Mouse (Mus musculus): ENCODE results near the gene Gm13289. TPM values are rescaled to one million over a fixed set of nuclear protein-coding genes. Genes with fewer than 3 reads are reported as not detected.
"Not testable (repeated sequence)": the region's sequence is repeated elsewhere in the genome, so short reads cannot be mapped to it uniquely, and the experiment has no call there.

Gene Gm13289
- polyA plus RNA-seq, 1 experiment from 2014 or later, result not detected

DNA sequence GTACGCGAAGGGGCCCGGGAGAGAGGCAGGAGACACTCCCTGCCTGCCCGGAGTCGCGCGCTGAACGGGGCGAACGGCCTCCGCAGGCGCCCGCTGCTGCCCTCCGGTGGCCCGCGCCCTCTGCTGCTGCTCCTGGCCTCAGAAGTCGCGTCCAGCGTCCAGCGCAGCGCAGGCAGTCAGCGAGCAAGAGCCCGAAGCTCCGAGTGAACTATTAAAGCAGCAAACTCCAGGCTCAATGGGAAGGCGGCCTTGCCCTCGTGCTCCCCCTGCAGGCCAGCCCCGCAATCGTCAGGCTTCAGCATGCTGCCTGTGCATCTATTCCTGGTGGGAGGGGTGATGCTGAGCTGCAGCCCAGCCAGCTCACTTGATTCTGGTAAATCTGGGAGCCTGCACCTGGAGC lies 14.5 kb downstream of the Gm13289 start, which contains the start of gene Gm13278:
Gm13278 (plus strand) TSS at position 301 of the 400 bp plus-strand sequence.
- H3K27ac ChIP-seq; H3K36me3 ChIP-seq; H3K4me1 ChIP-seq; H3K27me3 ChIP-seq; H3K4me2 ChIP-seq; H3K9me3 ChIP-seq (replicated peaks); ATAC-seq (replicated peaks; ENCODE audit: low FRiP score); H3K4me3 ChIP-seq (replicated peaks); H3K9ac ChIP-seq: not testable (repeated sequence)
- no CpG with 5 or more reads among the region's 28 CpGs for WGBS

GRCm38 (mm10) chr4:88793936-88794675 lies 17.4 kb downstream of the Gm13289 start, which contains the start of gene Gm13275:
Gene Gm13275 (plus strand): TSS chr4:88794487.
- not testable (repeated sequence) for H3K4me2 ChIP-seq; H3K4me1 ChIP-seq; H3K36me3 ChIP-seq; ATAC-seq (replicated peaks; ENCODE audit: low FRiP score); H3K27ac ChIP-seq; H3K9me3 ChIP-seq (replicated peaks); H3K4me3 ChIP-seq (replicated peaks); H3K27me3 ChIP-seq; H3K9ac ChIP-seq
- WGBS, result 2% methylated on average over 19 of the region's 52 CpGs

GRCm38 (mm10) chr4:88797097-88797496 lies 20.4 kb downstream of the Gm13289 start, which contains the start of gene Gm13279:
Gene Gm13279 (plus strand): TSS chr4:88797397.
- not testable (repeated sequence) for H3K9ac ChIP-seq; H3K4me2 ChIP-seq; H3K4me3 ChIP-seq (replicated peaks); H3K36me3 ChIP-seq; H3K27me3 ChIP-seq; ATAC-seq (replicated peaks; ENCODE audit: low FRiP score); H3K27ac ChIP-seq; H3K4me1 ChIP-seq; H3K9me3 ChIP-seq (replicated peaks)
- no CpG with 5 or more reads among the region's 28 CpGs for WGBS

DNA sequence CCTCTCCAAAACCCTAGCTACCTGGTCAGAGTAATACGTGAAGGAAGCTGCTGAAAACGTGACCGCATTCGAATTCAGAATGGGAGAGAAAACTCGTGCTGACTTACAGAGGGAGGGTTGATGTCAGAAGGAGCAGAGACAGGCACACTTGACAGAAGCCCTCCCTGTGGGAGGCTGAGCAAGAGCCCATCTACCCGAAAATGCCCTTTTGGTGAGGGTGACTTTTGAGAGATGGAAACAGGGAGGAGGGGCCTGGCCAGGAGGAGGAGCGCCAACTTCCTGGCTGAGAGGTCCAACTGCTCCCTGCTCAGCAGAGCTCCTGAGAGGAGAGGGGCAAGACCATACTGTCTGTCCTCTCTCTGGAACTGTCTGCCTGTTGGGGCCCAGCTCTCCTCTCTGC lies 22.6 kb downstream of the Gm13289 start, which contains the start of gene Gm13285:
Gm13285 (plus strand) TSS at position 301 of the 400 bp plus-strand sequence.
- H3K36me3 ChIP-seq; H3K27ac ChIP-seq; H3K4me1 ChIP-seq; ATAC-seq (replicated peaks; ENCODE audit: low FRiP score); H3K9ac ChIP-seq; H3K9me3 ChIP-seq (replicated peaks); H3K4me3 ChIP-seq (replicated peaks); H3K4me2 ChIP-seq; H3K27me3 ChIP-seq: not testable (repeated sequence)
- WGBS, result 13% methylated on average over 6 of the region's 7 CpGs

DNA sequence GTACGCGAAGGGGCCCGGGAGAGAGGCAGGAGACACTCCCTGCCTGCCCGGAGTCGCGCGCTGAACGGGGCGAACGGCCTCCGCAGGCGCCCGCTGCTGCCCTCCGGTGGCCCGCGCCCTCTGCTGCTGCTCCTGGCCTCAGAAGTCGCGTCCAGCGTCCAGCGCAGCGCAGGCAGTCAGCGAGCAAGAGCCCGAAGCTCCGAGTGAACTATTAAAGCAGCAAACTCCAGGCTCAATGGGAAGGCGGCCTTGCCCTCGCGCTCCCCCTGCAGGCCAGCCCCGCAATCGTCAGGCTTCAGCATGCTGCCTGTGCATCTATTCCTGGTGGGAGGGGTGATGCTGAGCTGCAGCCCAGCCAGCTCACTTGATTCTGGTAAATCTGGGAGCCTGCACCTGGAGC lies 26.2 kb downstream of the Gm13289 start, which contains the start of gene Gm13287:
Gm13287 (plus strand) TSS at position 301 of the 400 bp plus-strand sequence.
- not testable (repeated sequence) for ATAC-seq (replicated peaks; ENCODE audit: low FRiP score); H3K36me3 ChIP-seq; H3K27me3 ChIP-seq; H3K4me3 ChIP-seq (replicated peaks); H3K4me1 ChIP-seq; H3K9ac ChIP-seq; H3K4me2 ChIP-seq; H3K27ac ChIP-seq; H3K9me3 ChIP-seq (replicated peaks)
- WGBS, result no CpG with 5 or more reads among the region's 29 CpGs

DNA sequence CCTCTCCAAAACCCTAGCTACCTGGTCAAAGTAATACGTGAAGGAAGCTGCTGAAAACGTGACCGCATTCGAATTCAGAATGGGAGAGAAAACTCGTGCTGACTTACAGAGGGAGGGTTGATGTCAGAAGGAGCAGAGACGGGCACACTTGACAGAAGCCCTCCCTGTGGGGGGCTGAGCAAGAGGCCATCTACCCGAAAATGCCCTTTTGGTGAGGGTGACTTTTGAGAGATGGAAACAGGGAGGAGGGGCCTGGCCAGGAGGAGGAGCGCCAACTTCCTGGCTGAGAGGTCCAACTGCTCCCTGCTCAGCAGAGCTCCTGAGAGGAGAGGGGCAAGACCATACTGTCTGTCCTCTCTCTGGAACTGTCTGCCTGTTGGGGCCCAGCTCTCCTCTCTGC lies 28.5 kb downstream of the Gm13289 start, which contains the start of gene Gm13288:
Gm13288 (plus strand) TSS at position 301 of the 400 bp plus-strand sequence.
- not testable (repeated sequence) for H3K4me3 ChIP-seq (replicated peaks)

DNA sequence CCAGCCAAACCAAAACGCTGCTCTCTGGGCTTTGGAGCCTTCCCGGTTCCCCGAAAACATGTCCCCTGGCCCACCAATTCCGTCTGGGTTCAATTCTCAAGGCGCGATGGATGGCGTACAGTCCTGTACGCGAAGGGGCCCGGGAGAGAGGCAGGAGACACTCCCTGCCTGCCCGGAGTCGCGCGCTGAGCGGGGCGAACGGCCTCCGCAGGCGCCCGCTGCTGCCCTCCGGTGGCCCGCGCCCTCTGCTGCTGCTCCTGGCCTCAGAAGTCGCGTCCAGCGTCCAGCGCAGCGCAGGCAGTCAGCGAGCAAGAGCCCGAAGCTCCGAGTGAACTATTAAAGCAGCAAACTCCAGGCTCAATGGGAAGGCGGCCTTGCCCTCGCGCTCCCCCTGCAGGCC lies 29.0 kb downstream of the Gm13289 start:
- not testable (repeated sequence) for H3K4me3 ChIP-seq (replicated peaks); H3K36me3 ChIP-seq; H3K9ac ChIP-seq; H3K4me1 ChIP-seq; ATAC-seq (replicated peaks; ENCODE audit: low FRiP score); H3K27ac ChIP-seq; H3K9me3 ChIP-seq (replicated peaks)
- Histone ChIP-seq H3K27me3 (peaks cover 16% of the 10 kb centered on the region), H3K4me2 (peak overlapping the region; percentile 44; the same call in 1 of the 2 replicates)
- whole genome bisulfite sequencing, result 0% methylated on average over 7 of the region's 34 CpGs

More for the DNA sequence above, 28.5 kb downstream of the Gm13289 start, which contains the start of gene Gm13288:
- H3K27me3 ChIP-seq, result peaks cover 16% of the 10 kb centered on the region
- not testable (repeated sequence) for H3K9ac ChIP-seq; ATAC-seq (replicated peaks; ENCODE audit: low FRiP score); H3K4me1 ChIP-seq; H3K36me3 ChIP-seq; H3K9me3 ChIP-seq (replicated peaks); H3K27ac ChIP-seq
- H3K4me2 ChIP-seq, result peak within 1 kb of the TSS; percentile 44; the same call in 1 of the 2 replicates
- no CpG with 5 or more reads among the region's 8 CpGs for WGBS

DNA sequence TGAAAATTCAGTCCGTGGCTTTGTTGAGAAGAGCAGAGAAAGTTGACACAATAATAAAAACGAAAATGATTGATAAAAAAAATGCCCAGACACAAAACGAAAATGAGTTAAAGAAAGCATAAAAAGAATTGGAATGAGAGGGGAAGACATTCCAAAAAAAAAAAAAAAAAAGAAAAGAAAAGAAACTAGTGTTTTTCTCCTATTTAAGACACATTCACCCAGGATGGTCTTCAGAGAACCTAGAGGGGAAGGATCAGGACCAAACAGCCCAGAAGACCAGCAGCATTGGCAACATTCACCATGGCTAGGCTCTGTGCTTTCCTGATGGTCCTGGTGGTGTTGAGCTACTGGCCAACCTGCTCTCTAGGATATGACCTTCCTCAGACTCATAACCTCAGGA lies 39.2 kb downstream of the Gm13289 start, which contains the start of gene Ifna7:
Ifna7 (plus strand) TSS at position 301 of the 400 bp plus-strand sequence.
- H3K9me3 ChIP-seq (replicated peaks), result no peaks in the 10 kb centered on the region
- H3K4me3 ChIP-seq (replicated peaks), result no peak within 1 kb of the TSS
- no peak for ATAC-seq (replicated peaks; ENCODE audit: low FRiP score)
- no peak within 1 kb of the TSS for H3K4me2 ChIP-seq
- no peaks in the 10 kb centered on the region; the same call in 1 of the 2 replicates for H3K27me3 ChIP-seq
- 59% methylated on average over 3 of the region's 3 CpGs for WGBS
- H3K36me3 ChIP-seq, result no peaks in the 10 kb centered on the region
- no peak within 1 kb of the TSS for H3K9ac ChIP-seq
- no peaks in the 10 kb centered on the region for H3K4me1 ChIP-seq
- H3K27ac ChIP-seq, result no peak within 1 kb of the TSS

DNA sequence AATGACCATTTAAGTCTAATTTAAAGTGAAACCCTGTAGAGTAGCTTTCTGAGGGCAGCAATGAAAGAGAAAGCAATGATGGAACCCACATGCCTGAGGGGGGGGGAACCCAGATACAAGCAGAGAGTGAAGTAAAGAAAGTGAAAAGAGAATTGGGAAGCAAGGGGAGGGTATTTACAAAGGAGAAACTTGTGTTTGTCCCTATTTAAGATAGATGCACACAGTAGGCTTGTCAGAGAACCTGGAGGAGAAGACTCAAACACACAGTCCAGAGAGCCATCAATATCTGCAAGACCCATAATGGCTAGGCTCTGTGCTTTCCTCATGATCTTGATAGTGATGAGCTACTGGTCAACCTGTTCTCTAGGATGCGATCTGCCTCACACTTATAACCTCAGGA lies 42.9 kb downstream of the Gm13289 start, which contains the start of gene Ifna11:
Ifna11 (plus strand) TSS at position 301 of the 400 bp plus-strand sequence.
- no peaks in the 10 kb centered on the region for H3K9me3 ChIP-seq (replicated peaks)
- H3K9ac ChIP-seq, result no peak within 1 kb of the TSS
- no peak within 1 kb of the TSS for H3K4me3 ChIP-seq (replicated peaks)
- H3K4me1 ChIP-seq, result no peaks in the 10 kb centered on the region
- H3K4me2 ChIP-seq, result no peak within 1 kb of the TSS
- ATAC-seq (replicated peaks; ENCODE audit: low FRiP score), result no peak
- H3K36me3 ChIP-seq, result no peaks in the 10 kb centered on the region
- no peak within 1 kb of the TSS for H3K27ac ChIP-seq
- 74% methylated on average over 1 of the region's 1 CpGs for WGBS
- H3K27me3 ChIP-seq, result no peaks in the 10 kb centered on the region; the same call in 1 of the 2 replicates

GRCm38 (mm10) chr4:88822995-88823394 lies 46.3 kb downstream of the Gm13289 start:
- Histone ChIP-seq H3K36me3 (no peaks in the 10 kb centered on the region), H3K4me2 (no peak overlapping the region), H3K27me3 (no peaks in the 10 kb centered on the region; the same call in 1 of the 2 replicates), H3K27ac (no peak overlapping the region), H3K4me3 (replicated peaks) (no peak overlapping the region), H3K4me1 (no peaks in the 10 kb centered on the region), H3K9ac (no peak overlapping the region), H3K9me3 (replicated peaks) (no peaks in the 10 kb centered on the region)
- 25% methylated on average over 4 of the region's 4 CpGs for WGBS
- no peak for ATAC-seq (replicated peaks; ENCODE audit: low FRiP score)

All from kidney, embryonic 15.5 days (tissue).